Comparison of ENCODE assay signal across 41 mouse cellular contexts in the genomic region with DNA sequence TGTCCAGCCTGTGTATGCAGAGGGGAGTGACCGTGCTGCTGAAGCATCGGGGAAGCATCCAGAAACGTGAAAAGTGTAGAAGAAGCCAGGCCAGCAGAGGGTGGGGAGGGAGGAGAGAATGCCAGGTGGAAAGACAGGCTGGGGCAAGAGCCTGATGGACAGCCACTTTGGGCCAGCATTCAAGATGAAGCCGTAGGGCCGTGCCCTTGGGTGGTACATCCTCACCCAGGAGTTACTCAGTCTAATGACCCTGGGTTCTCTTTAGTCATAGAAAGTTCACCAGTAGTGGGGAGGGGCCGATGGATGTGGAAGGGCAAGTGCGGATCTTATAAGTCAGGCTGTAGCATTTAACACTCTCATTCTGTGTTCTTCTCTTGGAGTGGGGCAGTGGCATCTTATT. TPM values are rescaled to one million over a fixed set of nuclear protein-coding genes. Genes with fewer than 3 reads are reported as not detected.
"Had no signal": no experiment of that assay in that cellular context is flagged by ENCODE, and none has a peak within 500 bp of the region (broad histone marks: within the 10 kb centered on the region; RNA-seq: fewer than 3 reads in every experiment).

No protein-coding gene starts in this region.

- H3K27ac ChIP-seq: heart, embryonic 10.5 days; hindbrain, embryonic 10.5 days; hindbrain, embryonic 12.5 days; hindbrain, embryonic 14.5 days; intestine, embryonic 15.5 days; left cerebral cortex, adult 2 months; limb, embryonic 13.5 days; limb, embryonic 15.5 days; liver, embryonic 12.5 days; liver, embryonic 14.5 days had no signal

- H3K9ac ChIP-seq: heart, embryonic 12.5 days; hindbrain, embryonic 12.5 days; hindbrain, embryonic 14.5 days; intestine, embryonic 15.5 days; limb, embryonic 13.5 days; limb, embryonic 15.5 days; liver, embryonic 12.5 days; liver, embryonic 14.5 days had no signal

- H3K4me1 ChIP-seq: heart, embryonic 10.5 days; heart, embryonic 12.5 days; hindbrain, embryonic 10.5 days; hindbrain, embryonic 12.5 days; intestine, embryonic 15.5 days; liver, embryonic 12.5 days had no signal

- H3K4me3 ChIP-seq: heart, embryonic 10.5 days; heart, embryonic 12.5 days; hindbrain, embryonic 10.5 days; hindbrain, embryonic 12.5 days; intestine, embryonic 15.5 days; left cerebral cortex, adult 2 months; limb, embryonic 13.5 days; limb, embryonic 15.5 days; liver, embryonic 12.5 days had no signal

- H3K27me3 ChIP-seq: heart, embryonic 12.5 days; hindbrain, embryonic 12.5 days; intestine, embryonic 15.5 days; limb, embryonic 13.5 days; limb, embryonic 15.5 days; liver, embryonic 12.5 days had no signal

- DNase-seq: gastrocnemius, postnatal 10 days; gastrocnemius, postnatal 25 days; heart, postnatal 10 days; heart, postnatal 4 days; kidney, adult 18-20 months; kidney, adult 8-10 months; kidney, postnatal 10 days; kidney, postnatal 25 days; kidney, postnatal 4 days; layer of hippocampus, adult 9-11 months; left cerebral cortex, postnatal 4 days; lung, adult 18-20 months had no signal

RNA-seq across cellular contexts. Expression of gene Kcns1, which starts 14.8 kb away (rescaled TPM):
- total RNA-seq: heart, postnatal 25 days; liver, adult 2 months had no signal
- polyA plus RNA-seq: heart, embryonic 10.5 days; hindbrain, embryonic 10.5 days; inflammation-experienced regulatory T-cells, adult 6 months; kidney, embryonic 14.5 days; liver, adult 2 months; liver, embryonic 12.5 days; liver, embryonic 16.5 days had no signal

RNA-seq across cellular contexts. Expression of gene Wfdc5, which starts 26.4 kb away (rescaled TPM):
- total RNA-seq: gastrocnemius, postnatal 25 days; gastrocnemius, postnatal 4 days; granulocyte monocyte progenitor cell, adult 5-6 weeks; heart, adult 8-10 months; heart, postnatal 10 days; heart, postnatal 25 days; heart, postnatal 4 days; layer of hippocampus, adult 8-10 months; layer of hippocampus, postnatal 25 days; left cerebral cortex, adult 2 months; left cerebral cortex, postnatal 14 days; left cerebral cortex, postnatal 4 days; liver, adult 2 months had no signal
- polyA plus RNA-seq: heart, embryonic 10.5 days; heart, embryonic 12.5 days; heart, embryonic 14.5 days; heart, embryonic 16.5 days; hindbrain, embryonic 10.5 days; hindbrain, embryonic 12.5 days; hindbrain, embryonic 14.5 days; hindbrain, embryonic 16.5 days; inflammation-experienced regulatory T-cells, adult 6 months; intestine, embryonic 15.5 days; kidney, embryonic 14.5 days; kidney, embryonic 16.5 days; limb, embryonic 11.5 days; limb, embryonic 13.5 days; liver, adult 2 months; liver, embryonic 12.5 days; liver, embryonic 14.5 days; liver, embryonic 16.5 days had no signal

RNA-seq across cellular contexts. Expression of gene Wfdc12, which starts 34.2 kb away (rescaled TPM):
- total RNA-seq: gastrocnemius, adult 18-20 months; gastrocnemius, postnatal 10 days; gastrocnemius, postnatal 25 days; gastrocnemius, postnatal 4 days; heart, adult 8-10 months; heart, postnatal 10 days; heart, postnatal 25 days; heart, postnatal 4 days; layer of hippocampus, adult 8-10 months; layer of hippocampus, postnatal 25 days; left cerebral cortex, adult 2 months; left cerebral cortex, postnatal 14 days; left cerebral cortex, postnatal 4 days; liver, adult 2 months had no signal
- polyA plus RNA-seq: heart, embryonic 10.5 days; heart, embryonic 12.5 days; heart, embryonic 14.5 days; heart, embryonic 16.5 days; hindbrain, embryonic 10.5 days; hindbrain, embryonic 12.5 days; hindbrain, embryonic 14.5 days; hindbrain, embryonic 16.5 days; inflammation-experienced regulatory T-cells, adult 6 months; intestine, embryonic 15.5 days; intestine, postnatal 0 days; kidney, embryonic 14.5 days; kidney, embryonic 16.5 days; limb, embryonic 11.5 days; limb, embryonic 13.5 days; liver, adult 2 months; liver, embryonic 12.5 days; liver, embryonic 14.5 days; liver, embryonic 16.5 days had no signal

RNA-seq across cellular contexts. Expression of gene Wfdc15a, which starts 43.8 kb away (rescaled TPM):
- total RNA-seq: gastrocnemius, adult 18-20 months; gastrocnemius, postnatal 10 days; gastrocnemius, postnatal 25 days; gastrocnemius, postnatal 4 days; granulocyte monocyte progenitor cell, adult 5-6 weeks; heart, adult 8-10 months; heart, postnatal 10 days; heart, postnatal 25 days; heart, postnatal 4 days; layer of hippocampus, adult 8-10 months; layer of hippocampus, postnatal 25 days; left cerebral cortex, adult 2 months; left cerebral cortex, postnatal 14 days; left cerebral cortex, postnatal 4 days; liver, adult 2 months had no signal
- polyA plus RNA-seq: heart, embryonic 10.5 days; heart, embryonic 12.5 days; heart, embryonic 14.5 days; heart, embryonic 16.5 days; hindbrain, embryonic 10.5 days; hindbrain, embryonic 12.5 days; hindbrain, embryonic 14.5 days; hindbrain, embryonic 16.5 days; inflammation-experienced regulatory T-cells, adult 6 months; intestine, embryonic 15.5 days; intestine, postnatal 0 days; kidney, embryonic 14.5 days; kidney, embryonic 16.5 days; limb, embryonic 11.5 days; limb, embryonic 13.5 days; limb, embryonic 15.5 days; liver, adult 2 months; liver, embryonic 12.5 days; liver, embryonic 14.5 days; liver, embryonic 16.5 days had no signal
